Mouse (Mus musculus) heart, postnatal 14 days (tissue): ENCODE measurements at regions not wholly inside any gene's neighbourhood (a gene's known extent, or its start where the extent isn't known, plus 50 kb on each side); places are given as distances from the start of the nearest gene placed in this dataset.

Experiments used
- DNase-seq, 2 experiments: peaks; one replicate each; pipeline ENCODE4 v3.0.0; 2021 to 2022
- intact Hi-C: fragments of 180-260 bp; cut with DNase I; formaldehyde crosslinking; loops from one replicate; pipeline ENCODE4 v1.15.1; 2025

DNA sequence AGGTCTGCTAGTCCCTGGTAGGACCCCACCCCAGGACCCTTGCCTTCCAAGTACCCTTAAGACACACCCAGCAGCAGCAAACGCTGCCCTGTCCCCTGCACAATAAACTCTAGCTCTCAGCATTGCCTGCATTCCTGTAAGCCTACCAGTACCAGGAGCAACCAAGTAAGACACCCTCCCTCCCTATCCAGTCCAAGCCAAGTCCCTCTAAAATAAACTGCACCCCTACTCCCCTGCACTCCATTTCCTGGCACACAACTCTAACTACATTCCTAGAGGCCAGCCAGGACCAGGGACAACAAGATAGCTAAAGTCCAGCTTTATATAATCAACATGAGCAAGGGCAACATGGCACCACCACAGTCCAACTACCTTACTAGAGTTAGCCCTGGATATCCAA, 103.5 kb downstream of the Ids start:
- intact Hi-C loops, result no loop called here
- peak in 1 of 2 experiments; percentile 2 for DNase-seq

DNA sequence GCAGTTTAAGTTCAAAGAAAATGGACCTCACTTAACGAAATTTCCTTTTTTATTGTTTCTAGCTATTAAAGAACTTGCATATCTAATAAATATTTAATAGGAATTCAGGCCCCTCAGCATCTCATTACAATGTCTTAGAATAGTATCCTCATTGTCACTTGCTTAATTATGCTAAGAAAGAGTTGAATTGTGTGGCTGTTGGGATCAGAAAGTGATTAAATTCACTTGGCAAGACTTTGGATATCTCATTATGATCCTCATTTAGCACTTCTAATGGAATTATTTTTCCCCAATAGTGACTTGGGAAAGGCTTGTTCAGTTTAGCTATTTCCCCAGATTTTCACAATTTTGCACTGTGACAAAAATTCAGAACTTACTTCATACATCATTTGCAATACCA, 148.9 kb downstream of the Ids start:
- intact Hi-C loops, result no loop called here

DNA sequence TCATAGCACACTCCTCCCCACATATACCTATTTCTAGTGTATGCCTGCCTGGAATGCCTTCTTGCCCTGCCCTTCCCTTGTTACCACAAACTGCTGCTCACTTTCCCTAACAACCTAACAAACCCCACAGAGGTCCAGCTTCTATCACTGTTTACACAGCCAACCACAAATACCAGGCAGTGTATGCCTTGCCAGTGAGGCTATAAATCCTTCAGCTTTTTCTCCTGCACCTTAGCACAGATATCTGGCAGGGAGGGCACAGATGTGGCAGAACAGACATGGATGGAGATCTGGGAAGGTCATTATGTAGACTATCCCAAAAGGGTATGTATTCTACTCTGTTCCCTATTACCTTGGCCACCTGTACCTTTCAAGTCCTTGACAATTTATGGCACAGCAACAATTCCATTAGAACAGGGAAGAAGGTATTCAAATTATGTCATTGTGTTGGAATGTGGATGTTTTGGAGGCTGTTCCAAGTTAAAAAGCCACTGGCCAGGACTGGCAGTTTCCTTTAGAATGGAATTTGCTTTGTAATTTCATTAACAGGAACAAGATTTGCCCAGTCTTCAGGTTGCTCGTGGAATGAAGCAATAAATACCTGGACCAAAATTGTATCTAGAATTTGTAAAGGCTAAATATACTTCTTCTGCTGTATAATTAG, 180.3 kb downstream of the Ids start:
- intact Hi-C loops, result no loop called here
- no peak for DNase-seq

More for the DNA sequence above, 148.9 kb downstream of the Ids start:
- DNase-seq, result no peak

DNA sequence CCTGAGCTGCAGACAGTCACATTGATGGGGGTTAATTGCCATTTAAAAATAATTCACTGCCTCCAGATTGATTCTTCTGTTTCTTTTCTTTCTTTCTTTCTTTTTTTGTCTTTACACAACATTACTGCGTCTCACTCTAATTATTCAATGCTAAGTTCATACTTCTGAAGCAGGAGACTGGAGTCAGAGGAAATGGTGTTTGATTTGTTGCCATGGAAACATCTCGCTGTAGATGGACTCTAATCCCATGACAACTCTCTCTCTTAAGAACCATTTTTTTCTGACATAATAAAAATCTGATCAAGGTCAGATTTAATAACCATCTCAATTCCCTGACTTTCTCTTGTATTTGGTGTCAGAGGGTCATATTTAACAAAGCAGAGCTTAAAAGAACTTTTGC, 195.1 kb downstream of the Ids start:
- intact Hi-C loops, result loop anchor here (5.0 kb wide), 1 partner anchor 163 kb away; no protein-coding TSS in a partner anchor
- no peak for DNase-seq

DNA sequence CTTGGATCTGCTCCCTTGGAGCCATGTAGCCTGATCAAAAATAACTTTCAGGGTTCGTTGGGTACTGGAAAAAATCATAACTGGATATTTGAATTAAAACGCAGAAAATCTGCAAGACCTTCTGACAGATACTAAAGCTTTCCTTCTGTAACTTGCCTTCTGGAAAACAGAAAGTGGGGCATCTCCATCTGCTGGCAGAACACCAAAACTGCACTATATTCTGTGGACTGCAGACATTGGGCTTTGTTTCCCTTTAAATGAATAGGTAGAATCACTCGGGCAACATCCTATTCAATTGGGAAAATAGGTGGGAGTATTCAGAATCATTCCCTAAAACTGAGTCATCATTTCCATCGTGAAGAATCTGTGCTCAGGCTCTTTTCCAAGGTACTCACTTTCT, 203.9 kb downstream of the Ids start:
- DNase-seq, result peak in 1 of 2 experiments; percentile 24
- intact Hi-C loops, result loop anchor here (2.0 kb wide), 1 partner anchor 1208 kb away; no protein-coding TSS in a partner anchor
